Mouse (Mus musculus): ENCODE data around the gene 2900011O08Rik. TPM values are rescaled to one million over a fixed set of nuclear protein-coding genes. Genes with fewer than 3 reads are reported as not detected.
"Not testable (repeated sequence)": the region's sequence is repeated elsewhere in the genome, so short reads cannot be mapped to it uniquely, and the experiment has no call there.

Gene 2900011O08Rik
- polyA plus RNA-seq, 1 experiment from 2014 or later, result 142 TPM

DNA sequence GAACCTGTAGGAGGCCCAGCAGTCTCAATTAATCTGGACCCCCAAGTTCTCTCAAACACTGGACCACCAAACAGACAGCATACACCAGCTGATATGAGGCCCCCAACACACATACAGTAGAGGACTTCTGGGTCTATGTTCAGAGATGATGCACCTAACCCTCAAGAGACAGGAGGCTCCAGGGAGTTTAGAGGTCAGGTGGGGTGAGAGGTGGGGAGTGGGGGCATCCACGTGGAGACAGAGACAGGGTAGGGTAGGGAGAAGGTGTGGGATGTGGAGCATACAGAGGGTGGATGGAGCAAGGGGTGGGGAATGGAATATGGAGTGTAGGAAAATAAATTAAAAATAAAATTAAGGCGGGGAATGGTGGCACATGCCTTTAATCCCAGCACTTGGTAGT lies 82.3 kb downstream of the 2900011O08Rik start:
- DNase-seq (ENCODE audit: low spot score); H3K36me3 ChIP-seq (ENCODE audit: control insufficient read depth, insufficient read depth, low read length); H3K9me3 ChIP-seq (replicated peaks; ENCODE audit: control insufficient read depth, low read length); H3K4me2 ChIP-seq (ENCODE audit: low read length); H3K27ac ChIP-seq (ENCODE audit: low read depth, low read length); ATAC-seq; H3K4me1 ChIP-seq (ENCODE audit: control insufficient read depth, insufficient read depth, low read length); H3K27me3 ChIP-seq (replicated peaks; ENCODE audit: control insufficient read depth, insufficient read depth, low read length); H3K4me3 ChIP-seq (ENCODE audit: low read depth, low read length); H3K9ac ChIP-seq (ENCODE audit: low read length): not testable (repeated sequence)
- WGBS, result 89% methylated on average over 2 of the region's 2 CpGs

DNA sequence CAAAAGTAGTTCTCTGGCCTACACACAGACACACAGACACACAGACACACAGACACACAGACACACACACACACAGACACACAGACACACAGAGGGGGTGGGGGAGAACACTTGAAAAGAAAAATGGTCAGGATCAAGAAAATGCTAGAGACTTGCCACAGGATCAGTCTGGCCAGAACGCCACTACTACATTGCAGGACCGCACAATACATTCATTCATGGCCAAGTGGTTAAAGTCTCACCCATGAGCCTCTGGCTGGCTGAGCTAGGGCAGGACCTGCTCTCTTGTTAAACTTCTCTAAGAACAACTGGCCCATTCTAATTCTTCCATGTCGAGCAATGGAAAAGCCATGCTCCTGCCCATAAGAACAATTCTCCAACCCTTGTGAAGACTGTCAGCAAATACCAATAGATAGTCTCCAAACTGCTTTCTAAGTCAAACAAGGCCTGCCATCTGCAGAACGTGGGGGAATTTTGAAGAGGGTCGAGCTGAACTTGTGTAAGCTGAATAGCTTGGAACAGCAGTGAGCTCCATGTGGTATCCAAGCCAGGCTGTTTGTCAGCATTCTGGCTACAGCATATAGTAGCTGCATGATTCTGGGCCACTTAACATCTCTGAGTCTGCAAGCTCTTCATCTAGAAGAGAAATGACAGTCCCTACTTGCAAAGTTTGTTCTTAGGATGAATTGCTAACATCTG lies 84.2 kb downstream of the 2900011O08Rik start:
- 0 out of 2 replicates have a peak, but pooled peaks cover 3% of the 10 kb centered on the region for H3K36me3 ChIP-seq (ENCODE audit: control insufficient read depth, insufficient read depth, low read length)
- H3K9me3 ChIP-seq (replicated peaks; ENCODE audit: control insufficient read depth, low read length), result no peaks in the 10 kb centered on the region
- DNase-seq (ENCODE audit: low spot score) (no peak), ATAC-seq (no peak)
- H3K9ac ChIP-seq (ENCODE audit: low read length), result no peak overlapping the region
- H3K4me2 ChIP-seq (ENCODE audit: low read length), result no peak overlapping the region
- no peak overlapping the region for H3K27ac ChIP-seq (ENCODE audit: low read depth, low read length)
- H3K27me3 ChIP-seq (replicated peaks; ENCODE audit: control insufficient read depth, insufficient read depth, low read length), result no peaks in the 10 kb centered on the region
- H3K4me3 ChIP-seq (ENCODE audit: low read depth, low read length), result no peak overlapping the region
- WGBS, result 75% methylated on average over 5 of the region's 5 CpGs
- H3K4me1 ChIP-seq (ENCODE audit: control insufficient read depth, insufficient read depth, low read length), result no peaks in the 10 kb centered on the region

DNA sequence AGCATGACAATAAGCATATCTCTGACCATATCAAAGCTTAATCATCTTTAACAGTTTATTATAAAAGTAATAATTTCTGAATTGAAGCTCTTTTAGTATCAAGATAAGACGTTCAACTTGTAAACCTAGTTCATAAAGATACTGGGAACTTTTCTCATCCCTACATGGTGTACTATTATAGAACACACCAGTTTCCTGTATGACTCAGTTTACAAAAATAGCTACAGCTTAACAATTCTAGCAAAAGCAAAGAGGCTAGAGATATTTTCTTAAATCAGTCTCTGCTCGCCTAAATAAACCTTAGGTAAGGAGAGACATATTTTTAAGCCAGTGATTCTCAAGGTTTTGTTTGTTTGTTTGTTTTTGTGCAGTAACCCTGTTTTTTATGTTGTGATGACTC lies 96.5 kb downstream of the 2900011O08Rik start:
- Histone ChIP-seq H3K36me3 (ENCODE audit: control insufficient read depth, insufficient read depth, low read length) (no peaks in the 10 kb centered on the region), H3K4me1 (ENCODE audit: control insufficient read depth, insufficient read depth, low read length) (no peaks in the 10 kb centered on the region), H3K27ac (ENCODE audit: low read depth, low read length) (no peak overlapping the region), H3K27me3 (replicated peaks; ENCODE audit: control insufficient read depth, insufficient read depth, low read length) (no peaks in the 10 kb centered on the region), H3K4me3 (ENCODE audit: low read depth, low read length) (no peak overlapping the region), H3K9me3 (replicated peaks; ENCODE audit: control insufficient read depth, low read length) (no peaks in the 10 kb centered on the region), H3K4me2 (ENCODE audit: low read length) (no peak overlapping the region), H3K9ac (ENCODE audit: low read length) (no peak overlapping the region)
- ATAC-seq (no peak), DNase-seq (ENCODE audit: low spot score) (no peak)
- 91% methylated on average over 2 of the region's 2 CpGs for WGBS

GRCm38 (mm10) chr16:14088249-14088648 lies 101.8 kb downstream of the 2900011O08Rik start:
- Histone ChIP-seq H3K36me3 (ENCODE audit: control insufficient read depth, insufficient read depth, low read length) (no peaks in the 10 kb centered on the region), H3K4me2 (ENCODE audit: low read length) (no peak overlapping the region), H3K9ac (ENCODE audit: low read length) (no peak overlapping the region), H3K9me3 (replicated peaks; ENCODE audit: control insufficient read depth, low read length) (no peaks in the 10 kb centered on the region), H3K4me3 (ENCODE audit: low read depth, low read length) (no peak overlapping the region), H3K4me1 (ENCODE audit: control insufficient read depth, insufficient read depth, low read length) (no peaks in the 10 kb centered on the region), H3K27me3 (replicated peaks; ENCODE audit: control insufficient read depth, insufficient read depth, low read length) (no peaks in the 10 kb centered on the region), H3K27ac (ENCODE audit: low read depth, low read length) (no peak overlapping the region)
- WGBS, result 86% methylated on average over 3 of the region's 3 CpGs
- no peak for ATAC-seq
- DNase-seq (ENCODE audit: low spot score), result no peak

DNA sequence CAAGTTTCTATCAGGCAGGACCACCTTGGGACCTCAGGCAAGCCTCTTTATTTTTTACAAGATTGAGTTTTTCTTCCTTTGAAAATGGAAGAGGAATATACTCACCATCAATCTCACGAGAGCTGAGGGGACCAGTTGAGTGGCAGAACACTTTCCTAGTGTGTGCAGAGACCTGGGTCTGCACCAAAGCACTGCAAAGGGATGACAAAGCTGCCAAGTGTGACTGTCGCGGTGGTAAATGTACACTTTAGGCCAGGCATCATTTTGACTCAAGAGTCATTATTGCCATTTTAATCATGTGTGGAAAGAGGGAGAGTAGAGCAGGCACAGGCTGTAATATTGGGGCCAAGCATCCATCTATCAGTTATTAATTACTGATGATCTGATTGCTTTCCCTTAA lies 102.9 kb downstream of the 2900011O08Rik start:
- H3K36me3 ChIP-seq (ENCODE audit: control insufficient read depth, insufficient read depth, low read length), result no peaks in the 10 kb centered on the region
- 86% methylated on average over 3 of the region's 3 CpGs for WGBS
- H3K4me3 ChIP-seq (ENCODE audit: low read depth, low read length), result no peak overlapping the region
- H3K9ac ChIP-seq (ENCODE audit: low read length), result no peak overlapping the region
- H3K27ac ChIP-seq (ENCODE audit: low read depth, low read length), result no peak overlapping the region
- no peaks in the 10 kb centered on the region for H3K27me3 ChIP-seq (replicated peaks; ENCODE audit: control insufficient read depth, insufficient read depth, low read length)
- ATAC-seq (no peak), DNase-seq (ENCODE audit: low spot score) (no peak)
- no peaks in the 10 kb centered on the region for H3K4me1 ChIP-seq (ENCODE audit: control insufficient read depth, insufficient read depth, low read length)
- H3K9me3 ChIP-seq (replicated peaks; ENCODE audit: control insufficient read depth, low read length), result no peaks in the 10 kb centered on the region
- no peak overlapping the region for H3K4me2 ChIP-seq (ENCODE audit: low read length)

- Histone ChIP-seq H3K4me2 (ENCODE audit: low read length) (no peak overlapping the region), H3K9me3 (replicated peaks; ENCODE audit: control insufficient read depth, low read length) (no peaks in the 10 kb centered on the region), H3K27ac (ENCODE audit: low read depth, low read length) (no peak overlapping the region), H3K4me1 (ENCODE audit: control insufficient read depth, insufficient read depth, low read length) (no peaks in the 10 kb centered on the region), H3K27me3 (replicated peaks; ENCODE audit: control insufficient read depth, insufficient read depth, low read length) (no peaks in the 10 kb centered on the region), H3K4me3 (ENCODE audit: low read depth, low read length) (no peak overlapping the region), H3K9ac (ENCODE audit: low read length) (no peak overlapping the region), H3K36me3 (ENCODE audit: control insufficient read depth, insufficient read depth, low read length) (peaks cover 11% of the 10 kb centered on the region; the same call in 1 of the 2 replicates)
- DNase-seq (ENCODE audit: low spot score), result no peak
- WGBS, result 91% methylated on average over 2 of the region's 2 CpGs
- no peak for ATAC-seq
These were observed 105.4 kb downstream of the 2900011O08Rik start for GRCm38 (mm10) chr16:14091771-14092170.

GRCm38 (mm10) chr16:14105891-14106290 lies 119.5 kb downstream of the 2900011O08Rik start:
- DNase-seq (ENCODE audit: low spot score) (no peak), ATAC-seq (no peak)
- Histone ChIP-seq H3K4me3 (ENCODE audit: low read depth, low read length) (no peak overlapping the region), H3K27ac (ENCODE audit: low read depth, low read length) (no peak overlapping the region), H3K4me2 (ENCODE audit: low read length) (no peak overlapping the region), H3K4me1 (ENCODE audit: control insufficient read depth, insufficient read depth, low read length) (no peaks in the 10 kb centered on the region), H3K27me3 (replicated peaks; ENCODE audit: control insufficient read depth, insufficient read depth, low read length) (no peaks in the 10 kb centered on the region), H3K36me3 (ENCODE audit: control insufficient read depth, insufficient read depth, low read length) (peaks cover 26% of the 10 kb centered on the region), H3K9ac (ENCODE audit: low read length) (no peak overlapping the region), H3K9me3 (replicated peaks; ENCODE audit: control insufficient read depth, low read length) (no peaks in the 10 kb centered on the region)
- 84% methylated on average over 6 of the region's 6 CpGs for WGBS

- no peaks in the 10 kb centered on the region for H3K4me1 ChIP-seq (ENCODE audit: control insufficient read depth, insufficient read depth, low read length)
- no peaks in the 10 kb centered on the region for H3K27me3 ChIP-seq (replicated peaks; ENCODE audit: control insufficient read depth, insufficient read depth, low read length)
- no peak for DNase-seq (ENCODE audit: low spot score)
- H3K9me3 ChIP-seq (replicated peaks; ENCODE audit: control insufficient read depth, low read length), result no peaks in the 10 kb centered on the region
- WGBS, result 89% methylated on average over 3 of the region's 3 CpGs
- H3K4me3 ChIP-seq (ENCODE audit: low read depth, low read length), result no peak overlapping the region
- no peak overlapping the region for H3K27ac ChIP-seq (ENCODE audit: low read depth, low read length)
- H3K9ac ChIP-seq (ENCODE audit: low read length), result no peak overlapping the region
- peaks cover 57% of the 10 kb centered on the region for H3K36me3 ChIP-seq (ENCODE audit: control insufficient read depth, insufficient read depth, low read length)
- ATAC-seq, result no peak
- no peak overlapping the region for H3K4me2 ChIP-seq (ENCODE audit: low read length)
These were observed 123.3 kb downstream of the 2900011O08Rik start for GRCm38 (mm10) chr16:14109651-14110230.

- H3K9me3 ChIP-seq (replicated peaks; ENCODE audit: control insufficient read depth, low read length), result no peaks in the 10 kb centered on the region
- ATAC-seq (no peak), DNase-seq (ENCODE audit: low spot score) (no peak)
- no peak overlapping the region for H3K4me3 ChIP-seq (ENCODE audit: low read depth, low read length)
- H3K4me1 ChIP-seq (ENCODE audit: control insufficient read depth, insufficient read depth, low read length), result no peaks in the 10 kb centered on the region
- H3K9ac ChIP-seq (ENCODE audit: low read length), result no peak overlapping the region
- H3K27me3 ChIP-seq (replicated peaks; ENCODE audit: control insufficient read depth, insufficient read depth, low read length), result no peaks in the 10 kb centered on the region
- H3K36me3 ChIP-seq (ENCODE audit: control insufficient read depth, insufficient read depth, low read length), result peaks cover 65% of the 10 kb centered on the region
- no peak overlapping the region for H3K27ac ChIP-seq (ENCODE audit: low read depth, low read length)
- no peak overlapping the region for H3K4me2 ChIP-seq (ENCODE audit: low read length)
- 86% methylated on average over 2 of the region's 2 CpGs for WGBS
These were observed 124.5 kb downstream of the 2900011O08Rik start for GRCm38 (mm10) chr16:14110922-14111321.
